Mouse (Mus musculus): ENCODE measurements around the gene Adgrf1. TPM values are rescaled to one million over a fixed set of nuclear protein-coding genes. Genes with fewer than 3 reads are reported as not detected.

Adgrf1 gene
- total and polyA plus RNA-seq, 3 experiments: not detected

DNA sequence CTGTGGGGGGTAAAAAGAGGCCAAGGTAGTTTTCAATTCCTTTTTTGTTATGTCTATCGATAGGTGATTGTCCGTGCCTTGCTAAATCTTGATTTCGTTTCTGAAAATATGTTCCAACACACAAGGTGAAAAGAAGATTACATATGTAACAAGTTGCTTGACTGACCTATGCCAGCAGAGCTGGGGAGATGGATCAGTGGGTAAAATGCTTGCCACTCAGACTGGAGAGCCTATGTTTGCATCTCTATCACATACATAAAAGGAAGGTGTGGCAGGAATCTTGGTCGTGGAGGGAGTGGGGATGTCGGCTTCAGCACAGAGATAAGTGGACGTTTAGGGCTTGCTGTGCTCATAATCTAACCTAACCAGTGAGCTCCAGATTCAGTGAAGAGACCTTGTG is 93.8 kb downstream of the Adgrf1 start:
- Histone ChIP-seq H3K27me3 (replicated peaks) (no peaks in the 10 kb centered on the region), H3K27ac (ENCODE audit: insufficient read depth, low read depth) (no peak overlapping the region), H3K79me2 (replicated peaks; ENCODE audit: control insufficient read depth, extremely low read depth, insufficient read depth, poor library complexity, severe bottlenecking) (no peaks in the 10 kb centered on the region), H3K4me1 (ENCODE audit: control insufficient read depth in 1 of 2, insufficient read depth in 2 of 2) (no peaks in the 10 kb centered on the region; a peak in 1 of 4 replicates), H3K36me3 (replicated peaks in 1 of 2; ENCODE audit: control insufficient read depth in 1 of 2, insufficient read depth in 1 of 2, low read length in 1 of 2) (no peaks in the 10 kb centered on the region), H3K4me3 (replicated peaks in 1 of 3; ENCODE audit: low read depth in 2 of 3, low read length in 2 of 3, poor library complexity in 1 of 3) (no peak overlapping the region), H3K9me3 (replicated peaks; ENCODE audit: low read length) (peaks cover 39% of the 10 kb centered on the region), H3K9ac (ENCODE audit: insufficient read depth, low read depth) (no peak overlapping the region), H3K4me2 (ENCODE audit: insufficient read depth, low read depth, poor library complexity, severe bottlenecking) (no peak overlapping the region)
- dilution Hi-C loops (cut with MboI; ENCODE audit: extremely low pct_ligation_motif_present, extremely low pct_unique_long_range_greater_than_20kb, low sequenced_read_pairs) (no loop called here), in situ Hi-C loops (cut with MboI; ENCODE audit: low pct_ligation_motif_present, low pct_unique_long_range_greater_than_20kb, low sequenced_read_pairs) (no loop called here)
- no peak for TF ChIP-seq KAT2A (IDR thresholded peaks at IDR 0.05; ENCODE audit: insufficient replicate concordance, low read length)
- DNase-seq (ENCODE audit: extremely low read depth): no peak

DNA sequence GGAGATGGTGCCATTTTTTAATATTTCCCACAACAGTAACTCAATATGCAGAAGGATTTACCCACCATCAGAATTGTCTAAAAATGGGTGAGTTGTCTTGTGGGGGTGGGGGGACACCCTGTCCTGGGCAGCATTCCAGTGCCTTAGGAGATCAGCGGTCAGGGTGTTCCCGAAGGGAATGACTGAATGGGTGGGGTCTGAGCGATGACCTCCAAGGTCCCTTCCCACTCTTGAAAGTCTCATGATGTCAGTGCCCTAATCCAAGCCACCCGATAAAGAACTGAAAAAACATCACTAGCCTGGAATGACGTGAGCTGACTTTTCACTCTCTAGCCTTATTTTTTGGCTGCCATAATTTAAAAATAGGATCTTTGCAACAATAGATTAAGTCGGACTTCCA is 95.2 kb downstream of the Adgrf1 start:
- dilution Hi-C loops (cut with MboI; ENCODE audit: extremely low pct_ligation_motif_present, extremely low pct_unique_long_range_greater_than_20kb, low sequenced_read_pairs) (no loop called here), in situ Hi-C loops (cut with MboI; ENCODE audit: low pct_ligation_motif_present, low pct_unique_long_range_greater_than_20kb, low sequenced_read_pairs) (no loop called here)
- no peak for DNase-seq (ENCODE audit: extremely low read depth)
- no peak overlapping the region for H3K9ac ChIP-seq (ENCODE audit: insufficient read depth, low read depth)
- no peak overlapping the region for H3K27ac ChIP-seq (ENCODE audit: insufficient read depth, low read depth)
- H3K27me3 ChIP-seq (replicated peaks): no peaks in the 10 kb centered on the region
- TF ChIP-seq MAFK (IDR thresholded peaks at IDR 0.05; ENCODE audit: insufficient replicate concordance, low read length) (no peak), GABPA (IDR thresholded peaks at IDR 0.05; ENCODE audit: insufficient replicate concordance, low read depth, low read length) (no peak), TCF12 (IDR thresholded peaks at IDR 0.05; ENCODE audit: low read depth, low read length) (no peak), NELFE (IDR thresholded peaks at IDR 0.05; ENCODE audit: low read depth, low read length) (no peak), SMC3 (IDR thresholded peaks at IDR 0.05; ENCODE audit: low read depth, low read length) (no peak), ZC3H11A (IDR thresholded peaks at IDR 0.05; ENCODE audit: low read depth, low read length) (no peak), POLR2AphosphoS2 (IDR thresholded peaks at IDR 0.05; ENCODE audit: low read depth, low read length) (no peak), PAX5 (IDR thresholded peaks at IDR 0.05; ENCODE audit: low read length) (no peak), USF1 (IDR thresholded peaks at IDR 0.05; ENCODE audit: low read depth, low read length) (no peak), UBTF (IDR thresholded peaks at IDR 0.05; ENCODE audit: low read depth, low read length) (no peak), SIN3A (IDR thresholded peaks at IDR 0.05; ENCODE audit: low read length) (no peak)
- H3K36me3 ChIP-seq (replicated peaks in 1 of 2; ENCODE audit: control insufficient read depth in 1 of 2, insufficient read depth in 1 of 2, low read length in 1 of 2): no peaks in the 10 kb centered on the region
- no peak overlapping the region for H3K4me2 ChIP-seq (ENCODE audit: insufficient read depth, low read depth, poor library complexity, severe bottlenecking)
- peaks cover 43% of the 10 kb centered on the region for H3K9me3 ChIP-seq (replicated peaks; ENCODE audit: low read length)
- no peak overlapping the region for H3K4me3 ChIP-seq (replicated peaks in 1 of 3; ENCODE audit: low read depth in 2 of 3, low read length in 2 of 3, poor library complexity in 1 of 3)
- H3K4me1 ChIP-seq (ENCODE audit: control insufficient read depth in 1 of 2, insufficient read depth in 2 of 2): no peaks in the 10 kb centered on the region; a peak in 1 of 4 replicates
- no peaks in the 10 kb centered on the region for H3K79me2 ChIP-seq (replicated peaks; ENCODE audit: control insufficient read depth, extremely low read depth, insufficient read depth, poor library complexity, severe bottlenecking)

DNA sequence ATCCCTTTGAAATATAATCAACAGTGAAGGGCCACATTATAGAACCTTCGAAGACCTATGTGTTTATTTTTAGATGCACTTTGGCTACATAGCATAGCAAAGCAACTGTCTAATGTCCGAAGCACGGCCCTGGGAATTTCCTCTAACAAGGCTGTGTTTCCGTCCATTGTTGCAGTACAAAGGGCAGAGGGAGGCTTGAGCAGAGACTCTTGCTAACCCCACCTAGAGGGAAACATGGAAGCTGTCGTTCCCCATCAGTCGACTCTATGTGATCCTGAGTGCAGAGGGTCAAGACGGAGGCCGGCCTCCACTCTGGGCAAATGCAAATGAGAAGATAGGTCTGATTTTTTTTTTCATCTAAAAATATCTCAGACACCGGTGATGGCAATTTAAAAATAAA is 96.4 kb downstream of the Adgrf1 start:
- no peaks in the 10 kb centered on the region; a peak in 1 of 4 replicates for H3K4me1 ChIP-seq (ENCODE audit: control insufficient read depth in 1 of 2, insufficient read depth in 2 of 2)
- no peak for DNase-seq (ENCODE audit: extremely low read depth)
- H3K27me3 ChIP-seq (replicated peaks): no peaks in the 10 kb centered on the region
- H3K9ac ChIP-seq (ENCODE audit: insufficient read depth, low read depth): no peak overlapping the region
- peaks cover 42% of the 10 kb centered on the region for H3K9me3 ChIP-seq (replicated peaks; ENCODE audit: low read length)
- H3K4me3 ChIP-seq (replicated peaks in 1 of 3; ENCODE audit: low read depth in 2 of 3, low read length in 2 of 3, poor library complexity in 1 of 3): no peak overlapping the region
- dilution Hi-C loops (cut with MboI; ENCODE audit: extremely low pct_ligation_motif_present, extremely low pct_unique_long_range_greater_than_20kb, low sequenced_read_pairs) (no loop called here), in situ Hi-C loops (cut with MboI; ENCODE audit: low pct_ligation_motif_present, low pct_unique_long_range_greater_than_20kb, low sequenced_read_pairs) (no loop called here)
- no peaks in the 10 kb centered on the region for H3K79me2 ChIP-seq (replicated peaks; ENCODE audit: control insufficient read depth, extremely low read depth, insufficient read depth, poor library complexity, severe bottlenecking)
- no peak overlapping the region for H3K4me2 ChIP-seq (ENCODE audit: insufficient read depth, low read depth, poor library complexity, severe bottlenecking)
- H3K36me3 ChIP-seq (replicated peaks in 1 of 2; ENCODE audit: control insufficient read depth in 1 of 2, insufficient read depth in 1 of 2, low read length in 1 of 2): no peaks in the 10 kb centered on the region
- H3K27ac ChIP-seq (ENCODE audit: insufficient read depth, low read depth): no peak overlapping the region
- no peak for TF ChIP-seq ELF1 (IDR thresholded peaks at IDR 0.05; ENCODE audit: low read depth, low read length)
- no peak for TF ChIP-seq BHLHE40 (IDR thresholded peaks at IDR 0.05; ENCODE audit: low read depth, low read length)
- no peak for TF ChIP-seq EP300 (IDR thresholded peaks at IDR 0.05; ENCODE audit: low read length)
- no peak for TF ChIP-seq MYC (IDR thresholded peaks at IDR 0.05; ENCODE audit: low read depth, low read length)
- no peak for TF ChIP-seq MXI1 (IDR thresholded peaks at IDR 0.05; ENCODE audit: low read depth, low read length)
- no peak for TF ChIP-seq SMC3 (IDR thresholded peaks at IDR 0.05; ENCODE audit: low read depth, low read length)
- TF ChIP-seq ZKSCAN1 (IDR thresholded peaks at IDR 0.05; ENCODE audit: borderline replicate concordance, low read depth, low read length): no peak
- no peak for TF ChIP-seq MEF2A (IDR thresholded peaks at IDR 0.05; ENCODE audit: borderline replicate concordance, low read depth, low read length)
- no peak for TF ChIP-seq ZNF384 (IDR thresholded peaks at IDR 0.05; ENCODE audit: low read depth, low read length)
- no peak for TF ChIP-seq SIN3A (IDR thresholded peaks at IDR 0.05; ENCODE audit: low read length)
- TF ChIP-seq NRF1 (IDR thresholded peaks at IDR 0.05; ENCODE audit: low read depth, low read length): no peak
- TF ChIP-seq PAX5 (IDR thresholded peaks at IDR 0.05; ENCODE audit: low read length): no peak
- no peak for TF ChIP-seq IRF4 (IDR thresholded peaks at IDR 0.05; ENCODE audit: low read depth, low read length)
- no peak for TF ChIP-seq POLR2AphosphoS2 (IDR thresholded peaks at IDR 0.05; ENCODE audit: low read depth, low read length)
- no peak for TF ChIP-seq RCOR1 (conservative IDR thresholded peaks at IDR 0.05; ENCODE audit: low read depth, low read length)
- no peak for TF ChIP-seq MAX (IDR thresholded peaks at IDR 0.05; ENCODE audit: low read length)
- TF ChIP-seq NELFE (IDR thresholded peaks at IDR 0.05; ENCODE audit: low read depth, low read length): no peak
